Mouse (Mus musculus): ENCODE measurements around the gene Gm13101. TPM values are rescaled to one million over a fixed set of nuclear protein-coding genes. Genes with fewer than 3 reads are reported as not detected.
"Not testable (repeated sequence)": the region's sequence is repeated elsewhere in the genome, so short reads cannot be mapped to it uniquely, and the experiment has no call there.

Gm13101 gene
- polyA plus RNA-seq (2012; rRNA removed) = not detected in 2 replicates

DNA sequence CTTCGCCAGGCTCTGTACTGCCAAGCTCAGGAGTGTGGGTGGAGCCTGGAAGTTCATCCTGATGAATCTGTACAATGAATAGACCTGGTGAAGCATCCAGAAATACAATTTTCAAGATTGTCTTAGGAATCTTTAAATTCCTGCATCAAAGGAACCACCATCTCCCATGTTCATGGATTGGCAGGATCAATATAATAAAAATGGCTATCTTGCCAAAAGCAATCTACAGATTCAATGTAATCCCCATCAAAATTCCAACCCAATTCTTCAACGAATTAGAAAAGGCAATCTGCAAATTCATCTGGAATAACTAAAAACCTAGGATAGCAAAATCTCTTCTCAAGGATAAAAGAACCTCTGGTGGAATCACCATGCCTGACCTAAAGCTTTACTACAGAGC, at the start of gene Gm13101:
TSS of gene Gm13101 (minus strand) at position 101 of the 400 bp plus-strand sequence.
- WGBS = 39% methylated on average over 2 of the region's 2 CpGs
- not testable (repeated sequence) for H3K36me3 ChIP-seq (ENCODE audit: control insufficient read depth, insufficient read depth, low read length); H3K27ac ChIP-seq (ENCODE audit: insufficient read depth, low read depth, low read length); H3K4me3 ChIP-seq (ENCODE audit: insufficient read depth, low read depth, low read length); H3K4me1 ChIP-seq (ENCODE audit: control insufficient read depth, insufficient read depth, low read length); H3K27me3 ChIP-seq (replicated peaks; ENCODE audit: control insufficient read depth, insufficient read depth, low read length); DNase-seq

DNA sequence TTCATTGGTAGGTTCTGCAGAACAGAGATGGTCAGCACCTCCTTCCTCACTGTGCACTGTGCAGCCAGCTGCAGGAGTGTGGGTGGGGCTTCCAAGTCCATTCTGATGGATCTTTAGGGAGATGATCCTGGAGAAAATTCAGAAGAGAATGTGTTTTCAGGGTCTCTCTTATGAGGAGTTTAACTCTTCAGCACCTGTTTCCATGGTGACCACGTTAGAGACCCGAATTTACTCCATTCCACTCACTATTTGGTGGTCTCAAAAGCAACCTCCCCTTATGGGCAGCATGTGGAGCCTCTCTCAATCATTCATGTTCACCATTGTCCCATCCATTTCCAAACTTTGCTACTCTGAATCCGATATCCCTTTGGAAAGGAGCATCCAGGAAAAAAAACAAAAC, 27.5 kb upstream of the Gm13101 start, which contains the start of gene Pramef17:
TSS of gene Pramef17 (minus strand) at position 101 of the 400 bp plus-strand sequence.
- WGBS = 53% methylated on average over 3 of the region's 3 CpGs
- H3K4me1 ChIP-seq (ENCODE audit: control insufficient read depth, insufficient read depth, low read length); H3K27ac ChIP-seq (ENCODE audit: insufficient read depth, low read depth, low read length); H3K36me3 ChIP-seq (ENCODE audit: control insufficient read depth, insufficient read depth, low read length); H3K4me3 ChIP-seq (ENCODE audit: insufficient read depth, low read depth, low read length); H3K27me3 ChIP-seq (replicated peaks; ENCODE audit: control insufficient read depth, insufficient read depth, low read length); DNase-seq: not testable (repeated sequence)

DNA sequence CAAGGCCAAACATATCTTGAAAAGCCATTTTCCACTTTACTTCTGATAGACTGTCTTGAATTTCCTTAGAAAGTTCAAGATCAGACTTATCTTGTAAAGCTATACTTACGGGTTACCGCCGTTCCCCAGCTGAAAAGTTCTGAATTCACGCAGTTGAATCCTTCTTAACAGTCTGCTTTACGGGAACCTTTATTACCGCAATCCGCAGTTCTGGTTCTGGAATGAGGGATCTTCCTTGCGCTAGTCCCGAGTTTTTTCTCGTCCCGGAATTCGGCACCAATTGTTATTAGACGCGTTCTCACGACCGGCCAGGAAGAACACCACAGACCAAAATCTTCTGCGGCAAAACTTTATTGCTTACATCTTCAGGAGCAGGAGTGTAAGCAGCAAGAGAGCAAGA, 21.4 kb upstream of the Gm13101 start:
- peak; percentile 64 for DNase-seq

GRCm38 (mm10) chr4:143987475-143987941, 20.8 kb upstream of the Gm13101 start:
- H3K4me1 ChIP-seq (ENCODE audit: control insufficient read depth, insufficient read depth, low read length); H3K36me3 ChIP-seq (ENCODE audit: control insufficient read depth, insufficient read depth, low read length); H3K27ac ChIP-seq (ENCODE audit: insufficient read depth, low read depth, low read length); H3K27me3 ChIP-seq (replicated peaks; ENCODE audit: control insufficient read depth, insufficient read depth, low read length); H3K4me3 ChIP-seq (ENCODE audit: insufficient read depth, low read depth, low read length): not testable (repeated sequence)
- DNase-seq = peak; percentile 69
- WGBS = 93% methylated on average over 13 of the region's 17 CpGs

More for the DNA sequence above, 21.4 kb upstream of the Gm13101 start:
- H3K27ac ChIP-seq (ENCODE audit: insufficient read depth, low read depth, low read length); H3K4me3 ChIP-seq (ENCODE audit: insufficient read depth, low read depth, low read length); H3K27me3 ChIP-seq (replicated peaks; ENCODE audit: control insufficient read depth, insufficient read depth, low read length); H3K4me1 ChIP-seq (ENCODE audit: control insufficient read depth, insufficient read depth, low read length); H3K36me3 ChIP-seq (ENCODE audit: control insufficient read depth, insufficient read depth, low read length): not testable (repeated sequence)
- WGBS = 96% methylated on average over 17 of the region's 17 CpGs

- not testable (repeated sequence) for H3K27ac ChIP-seq (ENCODE audit: insufficient read depth, low read depth, low read length); H3K4me1 ChIP-seq (ENCODE audit: control insufficient read depth, insufficient read depth, low read length); H3K4me3 ChIP-seq (ENCODE audit: insufficient read depth, low read depth, low read length); H3K36me3 ChIP-seq (ENCODE audit: control insufficient read depth, insufficient read depth, low read length); H3K27me3 ChIP-seq (replicated peaks; ENCODE audit: control insufficient read depth, insufficient read depth, low read length)
- DNase-seq = peak; percentile 42
- 98% methylated on average over 6 of the region's 9 CpGs for WGBS
These were observed 19.0 kb upstream of the Gm13101 start for GRCm38 (mm10) chr4:143985733-143986132.

- DNase-seq = peak; percentile 34
- H3K27me3 ChIP-seq (replicated peaks; ENCODE audit: control insufficient read depth, insufficient read depth, low read length); H3K4me3 ChIP-seq (ENCODE audit: insufficient read depth, low read depth, low read length); H3K27ac ChIP-seq (ENCODE audit: insufficient read depth, low read depth, low read length); H3K36me3 ChIP-seq (ENCODE audit: control insufficient read depth, insufficient read depth, low read length); H3K4me1 ChIP-seq (ENCODE audit: control insufficient read depth, insufficient read depth, low read length): not testable (repeated sequence)
- no CpG with 5 or more reads among the region's 7 CpGs for WGBS
These were observed 18.4 kb upstream of the Gm13101 start for GRCm38 (mm10) chr4:143985165-143985564.

- 22% methylated on average over 1 of the region's 1 CpGs for WGBS
- H3K27ac ChIP-seq (ENCODE audit: insufficient read depth, low read depth, low read length); H3K36me3 ChIP-seq (ENCODE audit: control insufficient read depth, insufficient read depth, low read length); H3K4me3 ChIP-seq (ENCODE audit: insufficient read depth, low read depth, low read length); DNase-seq; H3K4me1 ChIP-seq (ENCODE audit: control insufficient read depth, insufficient read depth, low read length); H3K27me3 ChIP-seq (replicated peaks; ENCODE audit: control insufficient read depth, insufficient read depth, low read length): not testable (repeated sequence)
These were observed 16.7 kb upstream of the Gm13101 start for GRCm38 (mm10) chr4:143983446-143983845.

DNA sequence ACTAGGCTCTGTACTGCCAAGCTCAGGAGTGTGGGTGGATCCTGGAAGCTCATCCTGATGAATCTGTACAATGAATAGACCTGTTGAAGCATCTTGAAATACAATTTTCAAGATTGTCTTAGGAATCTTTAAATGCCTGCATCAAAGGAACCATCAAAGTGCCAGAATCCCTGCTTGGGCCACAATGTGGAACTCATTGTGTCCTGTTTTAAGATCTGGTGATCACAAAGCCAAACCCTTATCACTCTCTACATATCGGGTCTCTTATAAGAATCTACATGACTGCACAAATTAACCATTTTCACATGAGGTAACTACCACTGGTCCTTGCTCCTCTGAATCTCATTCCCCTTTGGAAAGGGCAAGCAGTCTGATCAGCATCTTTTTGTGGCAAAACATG, 15.8 kb downstream of the Gm13101 start, which contains the start of gene Pramef25:
TSS of gene Pramef25 (minus strand) at position 101 of the 400 bp plus-strand sequence.
- H3K36me3 ChIP-seq (ENCODE audit: control insufficient read depth, insufficient read depth, low read length); H3K4me1 ChIP-seq (ENCODE audit: control insufficient read depth, insufficient read depth, low read length); DNase-seq; H3K4me3 ChIP-seq (ENCODE audit: insufficient read depth, low read depth, low read length); H3K27me3 ChIP-seq (replicated peaks; ENCODE audit: control insufficient read depth, insufficient read depth, low read length); H3K27ac ChIP-seq (ENCODE audit: insufficient read depth, low read depth, low read length): not testable (repeated sequence)
- WGBS = 87% methylated on average over 1 of the region's 1 CpGs

Other genes starting within 250 kb of the Gm13101 start
- not detected in 2 replicates for gene Gm13078, start 247.5 kb downstream of the Gm13101 start, polyA plus RNA-seq (2012; rRNA removed)
- not detected in 2 replicates for gene Gm13023, start 177.6 kb downstream of the Gm13101 start, polyA plus RNA-seq (2012; rRNA removed)
- gene Gm13084, start 150.9 kb downstream of the Gm13101 start, polyA plus RNA-seq (2012; rRNA removed) = not detected in 2 replicates
- not detected in 2 replicates for gene Gm13103, start 120.5 kb downstream of the Gm13101 start, polyA plus RNA-seq (2012; rRNA removed)
- gene Pramef6, start 66.6 kb downstream of the Gm13101 start, polyA plus RNA-seq (2012; rRNA removed) = not detected in 2 replicates
- not detected in 2 replicates for gene Pramef25, start 15.9 kb downstream of the Gm13101 start, polyA plus RNA-seq (2012; rRNA removed)
- gene Pramef17, start 27.4 kb upstream of the Gm13101 start, polyA plus RNA-seq (2012; rRNA removed) = not detected in 2 replicates
- gene Pramel4, start 92.2 kb upstream of the Gm13101 start, polyA plus RNA-seq (2012; rRNA removed) = not detected in 2 replicates
- gene Gm13102, start 139.5 kb upstream of the Gm13101 start, polyA plus RNA-seq (2012; rRNA removed) = not detected in 2 replicates
- gene Oog3, start 195.7 kb upstream of the Gm13101 start, polyA plus RNA-seq (2012; rRNA removed) = not detected in 2 replicates
- gene Oog2, start 223.8 kb upstream of the Gm13101 start, polyA plus RNA-seq (2012; rRNA removed) = not detected in 2 replicates
- gene C87977, start 246.4 kb upstream of the Gm13101 start, polyA plus RNA-seq (2012; rRNA removed) = not detected in 2 replicates